Mouse (Mus musculus): ENCODE results near the gene Agbl4. TPM values are rescaled to one million over a fixed set of nuclear protein-coding genes. Genes with fewer than 3 reads are reported as not detected.

Gene Agbl4
- polyA plus RNA-seq, 1 experiment from 2014 or later = 0.16 TPM

DNA sequence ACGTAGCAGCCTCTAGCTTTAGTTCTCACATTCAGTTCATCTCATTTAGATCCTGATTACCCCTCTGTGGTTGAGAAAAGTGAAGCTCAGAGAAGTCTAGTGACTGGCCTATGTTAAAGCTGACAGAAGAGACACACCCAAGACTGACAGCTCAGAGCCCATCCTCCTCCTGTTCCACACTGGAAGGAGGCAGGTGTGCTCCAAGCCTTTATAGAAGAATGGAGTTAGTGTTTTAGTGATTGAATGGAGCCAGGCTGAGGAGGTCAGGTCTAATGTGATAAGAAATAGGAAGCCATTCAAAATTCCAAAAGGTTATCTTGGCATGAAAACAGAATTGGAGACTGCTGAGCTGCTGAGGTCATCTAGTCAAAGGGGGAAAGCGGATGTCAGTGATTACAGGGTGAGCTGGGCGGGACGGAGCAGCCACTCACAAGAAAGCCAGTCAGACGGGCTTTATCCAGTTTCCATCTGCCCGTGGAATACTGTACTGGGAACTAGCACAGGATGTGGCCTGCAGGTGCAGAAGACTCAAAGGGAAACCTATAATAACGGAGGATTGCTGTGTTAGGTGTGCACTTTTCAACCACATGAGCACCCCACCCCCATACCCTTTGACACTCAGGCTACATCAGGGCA lies 1053.9 kb downstream of the Agbl4 start:
- no peak overlapping the region for H3K4me2 ChIP-seq (ENCODE audit: low read depth, low read length)
- 0 out of 2 replicates have a peak, but pooled peaks cover 3% of the 10 kb centered on the region for H3K4me1 ChIP-seq (ENCODE audit: control insufficient read depth, insufficient read depth, low read length)
- no peak overlapping the region for H3K9ac ChIP-seq (ENCODE audit: low read depth, low read length)
- WGBS = 61% methylated on average over 7 of the region's 7 CpGs
- H3K4me3 ChIP-seq (ENCODE audit: low read length) = no peak overlapping the region
- H3K36me3 ChIP-seq (ENCODE audit: control insufficient read depth, insufficient read depth, low read length) = peaks cover 4% of the 10 kb centered on the region; the same call in 1 of the 2 replicates
- peak overlapping the region; percentile 62 for H3K27ac ChIP-seq (ENCODE audit: low read length)
- H3K9me3 ChIP-seq (ENCODE audit: control insufficient read depth, low read length) = no peaks in the 10 kb centered on the region
- ATAC-seq = peak; percentile 70
- H3K27me3 ChIP-seq (replicated peaks; ENCODE audit: control insufficient read depth, insufficient read depth, low read length) = no peaks in the 10 kb centered on the region

DNA sequence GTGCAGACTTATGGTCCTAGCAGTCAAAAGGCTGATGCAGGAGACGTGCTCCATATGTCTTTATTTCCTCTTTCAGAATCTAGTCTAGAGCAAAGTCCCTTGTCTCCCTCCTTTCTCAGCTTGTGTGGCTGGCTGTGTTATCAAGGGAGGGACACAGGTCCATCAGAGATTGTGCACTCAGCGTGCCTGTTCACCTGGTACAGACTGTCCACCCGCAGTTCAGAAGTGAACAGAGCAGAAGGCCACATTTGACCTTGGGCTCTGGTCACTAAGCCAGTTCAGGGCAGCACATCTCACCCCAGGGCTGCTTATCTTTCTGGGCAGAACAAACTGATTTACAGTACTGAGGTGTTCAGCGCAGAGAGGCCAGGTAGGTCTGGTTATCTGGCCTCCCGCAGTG lies 1054.7 kb downstream of the Agbl4 start:
- 73% methylated on average over 5 of the region's 5 CpGs for WGBS
- Histone ChIP-seq H3K4me1 (ENCODE audit: control insufficient read depth, insufficient read depth, low read length) (0 out of 2 replicates have a peak, but pooled peaks cover 3% of the 10 kb centered on the region), H3K9ac (ENCODE audit: low read depth, low read length) (no peak overlapping the region), H3K36me3 (ENCODE audit: control insufficient read depth, insufficient read depth, low read length) (peaks cover 4% of the 10 kb centered on the region; the same call in 1 of the 2 replicates), H3K27me3 (replicated peaks; ENCODE audit: control insufficient read depth, insufficient read depth, low read length) (no peaks in the 10 kb centered on the region), H3K9me3 (ENCODE audit: control insufficient read depth, low read length) (no peaks in the 10 kb centered on the region), H3K4me2 (ENCODE audit: low read depth, low read length) (no peak overlapping the region), H3K27ac (ENCODE audit: low read length) (peak overlapping the region; percentile 68), H3K4me3 (ENCODE audit: low read length) (no peak overlapping the region)
- ATAC-seq = peak; percentile 94

DNA sequence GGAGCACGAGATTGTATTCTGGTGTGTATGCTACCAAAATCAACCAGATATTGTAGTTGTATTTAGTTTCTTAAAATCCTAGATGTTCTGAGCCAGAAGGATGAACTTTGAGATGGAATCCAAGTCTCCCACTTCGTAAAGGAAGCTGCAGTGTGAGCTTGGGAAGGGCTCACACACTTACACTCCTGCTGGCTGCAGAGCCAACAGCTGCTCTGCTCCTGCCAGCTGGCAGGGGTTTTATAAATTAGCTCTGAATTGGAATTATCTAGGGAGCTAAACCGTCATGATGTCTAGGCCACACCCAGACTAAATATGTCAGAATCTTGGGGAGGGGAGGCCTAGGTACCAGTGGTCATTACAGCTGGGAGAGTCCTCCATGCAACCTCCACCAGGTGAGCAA lies 1055.8 kb downstream of the Agbl4 start:
- Histone ChIP-seq H3K4me2 (ENCODE audit: low read depth, low read length) (no peak overlapping the region), H3K9ac (ENCODE audit: low read depth, low read length) (no peak overlapping the region), H3K27ac (ENCODE audit: low read length) (no peak overlapping the region), H3K27me3 (replicated peaks; ENCODE audit: control insufficient read depth, insufficient read depth, low read length) (no peaks in the 10 kb centered on the region), H3K9me3 (ENCODE audit: control insufficient read depth, low read length) (no peaks in the 10 kb centered on the region), H3K4me3 (ENCODE audit: low read length) (no peak overlapping the region), H3K36me3 (ENCODE audit: control insufficient read depth, insufficient read depth, low read length) (peaks cover 4% of the 10 kb centered on the region; the same call in 1 of the 2 replicates), H3K4me1 (ENCODE audit: control insufficient read depth, insufficient read depth, low read length) (0 out of 2 replicates have a peak, but pooled peaks cover 3% of the 10 kb centered on the region)
- ATAC-seq = no peak
- 69% methylated on average over 3 of the region's 3 CpGs for WGBS

DNA sequence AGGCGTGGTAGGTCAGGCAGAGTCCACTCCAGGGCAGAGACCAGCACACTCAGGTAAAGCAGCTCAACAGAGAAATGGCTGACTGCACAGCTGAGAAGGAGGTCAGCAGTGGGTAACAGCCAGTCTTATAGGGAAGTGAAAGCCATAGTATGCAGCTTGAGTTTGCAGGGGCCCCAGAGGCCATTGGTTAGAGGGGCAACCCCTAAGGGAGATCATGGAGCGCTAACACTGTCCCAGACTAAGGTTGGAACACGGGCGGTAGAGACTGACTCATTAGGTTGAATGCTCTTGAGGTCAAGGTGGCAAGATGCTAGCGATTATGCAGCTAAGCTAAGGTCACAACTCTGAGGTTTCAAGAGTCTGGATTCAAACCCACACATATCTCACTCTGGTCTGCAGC lies 1058.2 kb downstream of the Agbl4 start:
- H3K9ac ChIP-seq (ENCODE audit: low read depth, low read length) = no peak overlapping the region
- no peaks in the 10 kb centered on the region for H3K27me3 ChIP-seq (replicated peaks; ENCODE audit: control insufficient read depth, insufficient read depth, low read length)
- no peak overlapping the region for H3K4me2 ChIP-seq (ENCODE audit: low read depth, low read length)
- H3K4me1 ChIP-seq (ENCODE audit: control insufficient read depth, insufficient read depth, low read length) = no peaks in the 10 kb centered on the region
- H3K4me3 ChIP-seq (ENCODE audit: low read length) = no peak overlapping the region
- no peaks in the 10 kb centered on the region for H3K9me3 ChIP-seq (ENCODE audit: control insufficient read depth, low read length)
- no peak overlapping the region for H3K27ac ChIP-seq (ENCODE audit: low read length)
- ATAC-seq = no peak
- peaks cover 3% of the 10 kb centered on the region for H3K36me3 ChIP-seq (ENCODE audit: control insufficient read depth, insufficient read depth, low read length)
- 86% methylated on average over 5 of the region's 5 CpGs for WGBS

DNA sequence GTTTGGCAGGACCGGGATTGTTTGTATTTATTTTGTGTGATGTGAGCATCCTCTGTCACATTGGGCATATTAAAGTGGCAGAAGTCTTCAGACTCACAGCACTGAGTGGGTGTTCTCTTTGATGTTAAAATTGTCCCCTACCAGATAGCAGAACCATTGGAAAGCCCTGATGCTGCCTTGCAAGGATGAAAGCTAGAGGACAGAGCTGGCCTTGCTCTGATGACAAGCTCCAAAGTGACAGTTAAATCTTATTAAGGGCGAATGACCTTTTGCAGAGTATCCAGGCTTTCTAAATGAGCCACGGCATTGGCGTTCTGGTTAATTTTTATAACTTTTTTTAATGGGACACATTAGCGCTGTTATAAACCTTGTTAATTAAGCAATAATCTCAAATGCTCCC lies 1060.1 kb downstream of the Agbl4 start:
- H3K36me3 ChIP-seq (ENCODE audit: control insufficient read depth, insufficient read depth, low read length) = no peaks in the 10 kb centered on the region; the same call in 1 of the 2 replicates
- no peak overlapping the region for H3K27ac ChIP-seq (ENCODE audit: low read length)
- no peak overlapping the region for H3K4me3 ChIP-seq (ENCODE audit: low read length)
- no peaks in the 10 kb centered on the region for H3K9me3 ChIP-seq (ENCODE audit: control insufficient read depth, low read length)
- ATAC-seq = no peak
- no peaks in the 10 kb centered on the region for H3K4me1 ChIP-seq (ENCODE audit: control insufficient read depth, insufficient read depth, low read length)
- WGBS = 84% methylated on average over 5 of the region's 5 CpGs
- no peaks in the 10 kb centered on the region for H3K27me3 ChIP-seq (replicated peaks; ENCODE audit: control insufficient read depth, insufficient read depth, low read length)
- H3K4me2 ChIP-seq (ENCODE audit: low read depth, low read length) = no peak overlapping the region
- no peak overlapping the region for H3K9ac ChIP-seq (ENCODE audit: low read depth, low read length)

DNA sequence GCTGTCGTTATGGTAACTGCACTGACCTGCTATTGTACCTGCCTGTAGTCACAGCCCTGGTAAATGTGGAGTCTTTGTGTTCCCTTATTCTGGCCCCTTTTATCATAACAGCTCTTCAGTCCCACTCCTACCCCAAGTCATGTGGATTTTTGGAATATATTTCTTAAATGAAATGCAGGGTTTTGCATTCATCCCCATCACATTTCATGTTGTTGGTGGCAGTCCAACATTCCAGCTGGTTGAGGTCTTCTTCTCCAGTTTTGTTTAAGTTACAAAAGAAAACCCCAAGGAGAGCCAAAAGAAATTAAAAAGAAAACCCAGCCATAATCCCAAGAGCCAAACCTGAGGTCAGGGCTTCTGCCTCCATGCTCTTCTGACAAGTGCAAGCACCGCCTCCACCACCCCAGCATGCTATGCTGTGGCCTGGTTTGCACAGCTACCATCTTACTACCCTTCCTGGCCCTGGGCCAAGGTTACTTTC lies 1069.9 kb downstream of the Agbl4 start:
- no peak overlapping the region for H3K9ac ChIP-seq (ENCODE audit: low read depth, low read length)
- peak overlapping the region; percentile 39 for H3K27ac ChIP-seq (ENCODE audit: low read length)
- no peaks in the 10 kb centered on the region for H3K9me3 ChIP-seq (ENCODE audit: control insufficient read depth, low read length)
- ATAC-seq = peak; percentile 60
- H3K27me3 ChIP-seq (replicated peaks; ENCODE audit: control insufficient read depth, insufficient read depth, low read length) = no peaks in the 10 kb centered on the region
- no peaks in the 10 kb centered on the region for H3K4me1 ChIP-seq (ENCODE audit: control insufficient read depth, insufficient read depth, low read length)
- WGBS = 70% methylated on average over 2 of the region's 2 CpGs
- H3K4me2 ChIP-seq (ENCODE audit: low read depth, low read length) = no peak overlapping the region
- no peaks in the 10 kb centered on the region for H3K36me3 ChIP-seq (ENCODE audit: control insufficient read depth, insufficient read depth, low read length)
- no peak overlapping the region for H3K4me3 ChIP-seq (ENCODE audit: low read length)

DNA sequence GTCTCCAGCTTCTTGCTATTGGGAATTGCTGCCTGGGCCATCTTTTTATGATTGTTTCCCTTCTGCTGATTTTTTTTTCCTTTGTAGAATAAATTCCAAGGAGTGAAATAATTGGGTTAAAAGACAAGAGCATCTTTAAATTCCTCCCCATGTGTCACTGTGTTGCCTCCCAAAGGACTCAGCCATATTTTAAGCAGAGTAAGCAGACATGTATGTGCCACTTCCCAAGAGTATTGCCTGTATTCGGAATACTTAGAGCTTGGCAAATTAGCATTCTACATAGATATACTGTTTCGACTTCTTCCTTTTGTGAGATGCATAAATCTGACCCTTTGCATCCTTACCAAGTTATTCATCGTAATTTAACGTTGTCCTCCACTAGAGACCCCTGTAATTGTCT lies 1070.3 kb downstream of the Agbl4 start:
- H3K4me1 ChIP-seq (ENCODE audit: control insufficient read depth, insufficient read depth, low read length) = no peaks in the 10 kb centered on the region
- H3K27me3 ChIP-seq (replicated peaks; ENCODE audit: control insufficient read depth, insufficient read depth, low read length) = no peaks in the 10 kb centered on the region
- no peaks in the 10 kb centered on the region for H3K36me3 ChIP-seq (ENCODE audit: control insufficient read depth, insufficient read depth, low read length)
- no peak for ATAC-seq
- H3K9ac ChIP-seq (ENCODE audit: low read depth, low read length) = no peak overlapping the region
- no peak overlapping the region for H3K4me3 ChIP-seq (ENCODE audit: low read length)
- H3K9me3 ChIP-seq (ENCODE audit: control insufficient read depth, low read length) = no peaks in the 10 kb centered on the region
- H3K27ac ChIP-seq (ENCODE audit: low read length) = no peak overlapping the region
- H3K4me2 ChIP-seq (ENCODE audit: low read depth, low read length) = no peak overlapping the region
- WGBS = 78% methylated on average over 4 of the region's 4 CpGs

DNA sequence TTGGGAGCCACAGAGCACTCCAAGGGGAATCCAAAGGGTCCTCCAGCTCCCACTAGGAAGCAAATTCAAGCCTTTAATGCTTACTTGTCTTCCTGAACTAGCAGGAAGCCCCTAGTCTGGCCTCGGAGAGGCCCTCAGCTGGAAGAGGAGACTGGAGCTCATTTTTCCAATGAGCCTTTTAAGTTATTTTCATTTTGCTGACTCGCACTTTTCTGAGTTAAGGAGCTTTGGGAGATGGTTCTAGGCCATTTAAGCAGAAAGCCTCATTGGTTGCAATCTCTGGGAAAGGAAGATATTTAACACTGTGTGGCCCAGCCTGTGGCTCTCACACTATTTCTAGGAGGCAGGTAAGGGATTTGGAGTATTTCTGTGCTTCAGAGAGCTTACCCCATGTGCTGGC lies 1072.4 kb downstream of the Agbl4 start:
- Histone ChIP-seq H3K27me3 (replicated peaks; ENCODE audit: control insufficient read depth, insufficient read depth, low read length) (no peaks in the 10 kb centered on the region), H3K9ac (ENCODE audit: low read depth, low read length) (no peak overlapping the region), H3K27ac (ENCODE audit: low read length) (no peak overlapping the region), H3K36me3 (ENCODE audit: control insufficient read depth, insufficient read depth, low read length) (no peaks in the 10 kb centered on the region), H3K9me3 (ENCODE audit: control insufficient read depth, low read length) (no peaks in the 10 kb centered on the region), H3K4me3 (ENCODE audit: low read length) (no peak overlapping the region), H3K4me2 (ENCODE audit: low read depth, low read length) (no peak overlapping the region), H3K4me1 (ENCODE audit: control insufficient read depth, insufficient read depth, low read length) (no peaks in the 10 kb centered on the region)
- ATAC-seq = no peak
- 78% methylated on average over 2 of the region's 2 CpGs for whole genome bisulfite sequencing

DNA sequence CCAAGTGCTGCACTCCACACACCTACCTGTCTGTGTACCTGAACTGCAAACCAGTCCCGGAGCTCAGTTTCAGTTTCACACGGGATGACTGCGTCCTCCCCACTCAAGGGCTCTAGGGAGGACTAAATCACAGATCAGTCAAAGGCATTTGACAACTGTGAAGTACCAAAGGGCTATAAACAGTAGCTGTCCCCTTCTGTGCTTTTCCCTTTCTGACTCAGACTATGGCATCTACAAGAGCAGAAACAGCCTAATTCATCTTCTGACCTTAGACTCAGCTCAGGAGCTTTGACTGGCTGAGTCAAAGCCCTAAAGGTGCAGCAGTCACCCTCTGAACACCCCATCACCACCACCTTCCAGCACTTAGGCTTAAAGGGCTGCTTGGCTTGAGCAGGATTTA lies 1074.3 kb downstream of the Agbl4 start:
- H3K9me3 ChIP-seq (ENCODE audit: control insufficient read depth, low read length) = no peaks in the 10 kb centered on the region
- no peaks in the 10 kb centered on the region for H3K4me1 ChIP-seq (ENCODE audit: control insufficient read depth, insufficient read depth, low read length)
- no peak overlapping the region for H3K4me2 ChIP-seq (ENCODE audit: low read depth, low read length)
- 73% methylated on average over 3 of the region's 3 CpGs for WGBS
- H3K27ac ChIP-seq (ENCODE audit: low read length) = no peak overlapping the region
- H3K27me3 ChIP-seq (replicated peaks; ENCODE audit: control insufficient read depth, insufficient read depth, low read length) = no peaks in the 10 kb centered on the region
- no peaks in the 10 kb centered on the region for H3K36me3 ChIP-seq (ENCODE audit: control insufficient read depth, insufficient read depth, low read length)
- no peak overlapping the region for H3K4me3 ChIP-seq (ENCODE audit: low read length)
- H3K9ac ChIP-seq (ENCODE audit: low read depth, low read length) = no peak overlapping the region
- ATAC-seq = no peak

DNA sequence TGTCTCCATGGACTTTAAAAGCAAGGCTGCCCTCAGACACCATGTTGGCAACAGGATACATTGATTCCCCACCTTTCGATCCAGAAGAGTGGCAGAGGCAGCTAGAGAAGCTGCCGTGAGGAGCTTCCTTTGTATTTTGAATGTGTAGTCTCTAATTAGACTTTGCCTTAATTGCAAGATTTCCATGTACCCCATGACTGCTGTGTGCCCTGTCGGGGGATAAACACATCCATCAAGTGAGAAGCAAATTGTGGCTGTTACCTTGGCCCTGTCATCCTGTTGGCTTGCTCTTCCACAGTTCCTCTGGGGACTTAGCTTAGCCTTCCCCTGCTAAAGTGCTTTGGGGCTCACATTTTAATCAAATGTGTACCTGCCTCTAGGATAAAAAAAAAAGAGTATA lies 1075.0 kb downstream of the Agbl4 start:
- Histone ChIP-seq H3K4me3 (ENCODE audit: low read length) (no peak overlapping the region), H3K36me3 (ENCODE audit: control insufficient read depth, insufficient read depth, low read length) (no peaks in the 10 kb centered on the region)
- 71% methylated on average over 3 of the region's 3 CpGs for WGBS

More for the DNA sequence above, 1075.0 kb downstream of the Agbl4 start:
- ATAC-seq = no peak
- Histone ChIP-seq H3K9me3 (ENCODE audit: control insufficient read depth, low read length) (no peaks in the 10 kb centered on the region), H3K27ac (ENCODE audit: low read length) (no peak overlapping the region), H3K9ac (ENCODE audit: low read depth, low read length) (no peak overlapping the region), H3K27me3 (replicated peaks; ENCODE audit: control insufficient read depth, insufficient read depth, low read length) (no peaks in the 10 kb centered on the region), H3K4me1 (ENCODE audit: control insufficient read depth, insufficient read depth, low read length) (no peaks in the 10 kb centered on the region), H3K4me2 (ENCODE audit: low read depth, low read length) (no peak overlapping the region)
